Mouse (Mus musculus): ENCODE results near the gene Sys1. TPM values are rescaled to one million over a fixed set of nuclear protein-coding genes. Genes with fewer than 3 reads are reported as not detected.

The Sys1 gene
- total and polyA plus RNA-seq, 2 experiments from 2014 or later = 39.1 to 71.8 TPM

DNA sequence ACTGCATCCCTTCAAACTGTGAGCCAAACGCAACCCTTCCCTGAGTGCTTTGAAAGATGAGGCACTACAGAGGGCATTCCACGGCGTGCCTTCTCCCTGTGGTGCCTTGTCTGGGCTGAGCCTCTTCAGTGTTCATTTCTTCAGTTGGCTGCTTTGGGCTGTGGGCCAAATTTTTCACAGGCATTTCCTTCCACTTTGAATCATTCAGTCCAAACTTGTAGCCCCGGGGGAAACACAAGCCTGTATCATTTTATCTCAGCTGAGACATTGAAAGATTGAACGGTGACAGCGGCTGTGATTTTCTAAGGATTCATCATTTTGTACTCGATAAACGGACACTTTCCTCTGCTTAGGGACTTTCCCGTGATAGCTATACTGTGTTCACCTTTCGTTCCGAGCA is 59.8 kb downstream of the Sys1 start:
- 0 out of 2 replicates have a peak, but pooled peaks cover 6% of the 10 kb centered on the region for H3K9me3 ChIP-seq (replicated peaks; ENCODE audit: control insufficient read depth, low read length)
- WGBS = 76% methylated on average over 11 of the region's 11 CpGs
- ATAC-seq (ENCODE audit: insufficient read depth, low read depth) = no peak

DNA sequence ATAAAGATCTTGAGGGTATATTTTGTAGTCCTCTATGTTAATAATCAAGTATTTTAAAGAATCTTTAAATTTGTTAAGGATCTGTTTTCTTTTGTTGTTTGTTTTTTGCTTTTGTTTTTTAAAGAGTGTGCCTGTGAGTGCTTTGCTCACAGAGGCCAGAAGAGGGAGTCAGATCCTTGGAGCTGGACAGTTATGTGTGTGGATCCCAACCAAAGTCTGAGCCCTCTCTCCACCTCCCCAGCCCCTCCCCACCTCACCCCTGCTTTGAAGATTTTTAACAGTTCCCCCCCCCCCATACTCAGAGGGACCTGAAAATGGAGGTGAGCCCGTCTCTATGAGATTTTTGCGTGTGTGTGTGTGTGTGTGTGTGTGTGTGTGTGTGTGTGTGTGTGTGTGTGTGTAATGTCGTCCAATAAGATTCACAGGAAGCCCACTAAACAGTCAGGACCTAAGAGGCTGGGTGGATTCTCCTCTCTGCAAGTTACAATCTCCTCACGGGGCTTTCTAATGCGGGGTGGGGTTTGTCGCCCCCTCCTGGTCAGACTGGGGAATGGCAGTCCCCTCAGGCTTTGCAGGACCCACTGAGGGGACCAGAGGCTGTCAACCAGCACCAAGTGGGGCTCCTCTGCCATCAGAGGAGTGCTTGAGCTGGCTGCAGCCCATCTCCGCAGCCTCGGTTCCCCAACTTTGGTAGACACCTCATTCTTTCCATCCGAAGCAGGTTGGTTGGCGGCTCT is 60.9 kb downstream of the Sys1 start:
- 0 out of 2 replicates have a peak, but pooled peaks cover 6% of the 10 kb centered on the region for H3K9me3 ChIP-seq (replicated peaks; ENCODE audit: control insufficient read depth, low read length)
- ATAC-seq (ENCODE audit: insufficient read depth, low read depth) (no peak), DNase-seq (ENCODE audit: low spot score) (peak; percentile 65)
- H3K9ac ChIP-seq (replicated peaks; ENCODE audit: low read depth, low read length) = no peak overlapping the region
- peaks cover 7% of the 10 kb centered on the region; the same call in 1 of the 2 replicates for H3K27me3 ChIP-seq (ENCODE audit: control insufficient read depth, insufficient read depth, low read length)
- WGBS = 19% methylated on average over 8 of the region's 10 CpGs
- H3K4me1 ChIP-seq (ENCODE audit: control insufficient read depth, insufficient read depth) = no peaks in the 10 kb centered on the region; the same call in 1 of the 2 replicates
- H3K4me3 ChIP-seq (ENCODE audit: low read depth, low read length) = no peak overlapping the region
- H3K36me3 ChIP-seq (replicated peaks; ENCODE audit: control insufficient read depth, insufficient read depth, low read length) = no peaks in the 10 kb centered on the region
- H3K4me2 ChIP-seq (ENCODE audit: low read depth, low read length) = no peak overlapping the region
- H3K27ac ChIP-seq (ENCODE audit: low read depth) = no peak overlapping the region
- TF ChIP-seq EP300 (IDR thresholded peaks at IDR 0.05; ENCODE audit: low read depth) = no peak
- peak; percentile 76 for TF ChIP-seq CTCF (IDR thresholded peaks at IDR 0.05; ENCODE audit: low read depth)

More for the DNA sequence above, 59.8 kb downstream of the Sys1 start:
- H3K27ac ChIP-seq (ENCODE audit: low read depth) = no peak overlapping the region
- H3K27me3 ChIP-seq (ENCODE audit: control insufficient read depth, insufficient read depth, low read length) = peaks cover 7% of the 10 kb centered on the region; the same call in 1 of the 2 replicates
- no peaks in the 10 kb centered on the region for H3K36me3 ChIP-seq (replicated peaks; ENCODE audit: control insufficient read depth, insufficient read depth, low read length)
- DNase-seq (ENCODE audit: low spot score) = no peak
- no peak for TF ChIP-seq CTCF (IDR thresholded peaks at IDR 0.05; ENCODE audit: low read depth)
- no peak for TF ChIP-seq EP300 (IDR thresholded peaks at IDR 0.05; ENCODE audit: low read depth)
- no peaks in the 10 kb centered on the region; the same call in 1 of the 2 replicates for H3K4me1 ChIP-seq (ENCODE audit: control insufficient read depth, insufficient read depth)
- no peak overlapping the region for H3K4me2 ChIP-seq (ENCODE audit: low read depth, low read length)
- no peak overlapping the region for H3K9ac ChIP-seq (replicated peaks; ENCODE audit: low read depth, low read length)
- H3K4me3 ChIP-seq (ENCODE audit: low read depth, low read length) = no peak overlapping the region

DNA sequence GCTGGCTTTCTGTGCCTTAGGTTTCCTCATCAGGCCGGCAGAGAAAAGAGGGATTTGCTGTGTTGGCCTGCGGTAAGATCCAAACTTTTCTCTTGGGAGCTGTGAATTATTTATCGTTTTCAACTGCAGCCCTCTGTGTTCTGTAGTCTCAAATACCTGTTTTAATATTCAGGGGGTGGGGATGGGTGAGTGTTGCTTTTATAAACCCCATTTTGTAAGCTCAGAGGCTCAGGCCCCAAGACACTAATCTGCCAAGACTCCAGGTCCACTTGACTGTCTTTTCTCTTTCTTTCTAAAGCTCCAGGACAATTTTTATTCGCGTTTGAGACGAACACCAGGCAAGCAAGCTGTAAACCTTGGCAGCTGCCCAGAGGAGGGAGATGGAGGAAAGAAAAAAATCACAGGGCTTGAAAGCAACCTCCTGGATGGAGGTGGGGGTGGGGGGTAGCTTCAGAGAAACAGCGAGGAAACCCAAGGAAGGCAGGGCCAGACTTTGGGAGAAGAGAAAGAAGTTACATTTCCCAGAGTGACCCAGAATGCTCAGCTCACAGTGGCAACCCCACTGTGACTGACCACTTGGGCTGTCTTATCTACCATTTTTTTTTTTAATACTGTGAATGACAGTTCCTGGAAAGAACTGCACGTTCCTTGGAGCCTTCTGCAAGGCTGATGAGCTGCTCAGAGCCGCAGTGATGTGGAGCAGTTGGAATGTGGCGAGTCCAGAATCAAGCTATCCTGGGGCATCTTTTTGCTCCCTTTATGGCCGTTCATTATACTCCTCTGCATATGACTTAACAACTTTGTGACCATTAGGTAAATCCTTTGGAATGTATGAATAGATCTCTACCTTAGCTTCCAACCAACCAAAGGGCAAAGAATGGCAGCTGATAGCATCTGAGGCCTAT is 61.8 kb downstream of the Sys1 start:
- H3K9ac ChIP-seq (replicated peaks; ENCODE audit: low read depth, low read length) = no peak overlapping the region
- ATAC-seq (ENCODE audit: insufficient read depth, low read depth) = no peak
- H3K27ac ChIP-seq (ENCODE audit: low read depth) = no peak overlapping the region
- peaks cover 7% of the 10 kb centered on the region; the same call in 1 of the 2 replicates for H3K27me3 ChIP-seq (ENCODE audit: control insufficient read depth, insufficient read depth, low read length)
- H3K9me3 ChIP-seq (replicated peaks; ENCODE audit: control insufficient read depth, low read length) = 0 out of 2 replicates have a peak, but pooled peaks cover 6% of the 10 kb centered on the region
- no peak overlapping the region for H3K4me2 ChIP-seq (ENCODE audit: low read depth, low read length)
- no peak for DNase-seq (ENCODE audit: low spot score)
- H3K4me1 ChIP-seq (ENCODE audit: control insufficient read depth, insufficient read depth) = no peaks in the 10 kb centered on the region
- no peaks in the 10 kb centered on the region for H3K36me3 ChIP-seq (replicated peaks; ENCODE audit: control insufficient read depth, insufficient read depth, low read length)
- WGBS = 42% methylated on average over 11 of the region's 11 CpGs
- no peak for TF ChIP-seq CTCF (IDR thresholded peaks at IDR 0.05; ENCODE audit: low read depth)
- no peak for TF ChIP-seq EP300 (IDR thresholded peaks at IDR 0.05; ENCODE audit: low read depth)
- H3K4me3 ChIP-seq (ENCODE audit: low read depth, low read length) = no peak overlapping the region

DNA sequence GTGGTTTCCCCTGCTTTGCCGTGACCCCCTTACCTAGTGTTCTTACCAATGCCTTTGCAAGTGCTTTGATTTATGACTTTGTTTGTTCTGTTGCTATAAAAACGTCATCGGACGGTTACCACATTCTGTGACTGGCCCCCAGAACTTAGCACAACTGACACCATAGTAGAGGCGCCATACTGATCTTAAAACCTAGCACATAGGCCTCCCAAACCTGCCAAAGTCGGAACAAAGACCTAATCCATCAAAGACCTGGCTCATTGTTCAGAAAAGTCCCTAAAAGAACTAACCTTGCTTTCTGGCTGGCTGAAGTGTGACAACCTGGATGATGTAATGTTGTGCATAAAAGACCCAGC is 62.4 kb downstream of the Sys1 start:
- H3K4me1 ChIP-seq (ENCODE audit: control insufficient read depth, insufficient read depth) = no peaks in the 10 kb centered on the region
- no peak overlapping the region for H3K4me3 ChIP-seq (ENCODE audit: low read depth, low read length)
- no peak for ATAC-seq (ENCODE audit: insufficient read depth, low read depth)
- no peak overlapping the region for H3K9ac ChIP-seq (replicated peaks; ENCODE audit: low read depth, low read length)
- H3K27me3 ChIP-seq (ENCODE audit: control insufficient read depth, insufficient read depth, low read length) = peaks cover 10% of the 10 kb centered on the region; the same call in 1 of the 2 replicates
- no peak for DNase-seq (ENCODE audit: low spot score)
- H3K27ac ChIP-seq (ENCODE audit: low read depth) = no peak overlapping the region
- no peak for TF ChIP-seq EP300 (IDR thresholded peaks at IDR 0.05; ENCODE audit: low read depth)
- no peak for TF ChIP-seq CTCF (IDR thresholded peaks at IDR 0.05; ENCODE audit: low read depth)
- no peaks in the 10 kb centered on the region for H3K36me3 ChIP-seq (replicated peaks; ENCODE audit: control insufficient read depth, insufficient read depth, low read length)
- H3K9me3 ChIP-seq (replicated peaks; ENCODE audit: control insufficient read depth, low read length) = 0 out of 2 replicates have a peak, but pooled peaks cover 6% of the 10 kb centered on the region
- no peak overlapping the region for H3K4me2 ChIP-seq (ENCODE audit: low read depth, low read length)
- WGBS = 74% methylated on average over 6 of the region's 6 CpGs

DNA sequence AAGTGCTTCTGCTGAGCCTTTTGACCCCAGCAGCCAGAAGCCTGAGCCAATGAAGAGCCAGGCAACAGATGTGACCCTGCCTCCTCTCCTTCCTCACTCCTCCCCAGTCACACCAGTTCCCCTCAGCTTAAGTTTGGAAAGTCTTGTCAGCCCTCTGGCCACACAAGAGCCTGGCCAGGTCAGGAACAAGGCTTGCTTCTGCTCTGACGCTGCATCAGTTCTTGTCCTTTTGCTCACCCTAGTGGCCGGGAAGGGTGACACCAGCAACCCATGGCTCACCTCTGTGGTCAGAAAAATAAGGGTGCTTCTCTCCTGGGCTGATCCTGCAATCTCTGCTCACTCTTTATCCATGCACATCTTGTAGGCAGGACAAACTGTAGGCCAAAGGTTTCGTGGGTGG is 64.0 kb downstream of the Sys1 start:
- peak; percentile 85 for ATAC-seq (ENCODE audit: insufficient read depth, low read depth)

More for the DNA sequence above, 64.0 kb downstream of the Sys1 start:
- peak; percentile 65 for DNase-seq (ENCODE audit: low spot score)
- Histone ChIP-seq H3K27ac (ENCODE audit: low read depth) (no peak overlapping the region), H3K36me3 (replicated peaks; ENCODE audit: control insufficient read depth, insufficient read depth, low read length) (no peaks in the 10 kb centered on the region), H3K9ac (replicated peaks; ENCODE audit: low read depth, low read length) (no peak overlapping the region), H3K9me3 (replicated peaks; ENCODE audit: control insufficient read depth, low read length) (0 out of 2 replicates have a peak, but pooled peaks cover 6% of the 10 kb centered on the region), H3K4me3 (ENCODE audit: low read depth, low read length) (no peak overlapping the region), H3K4me1 (ENCODE audit: control insufficient read depth, insufficient read depth) (no peaks in the 10 kb centered on the region), H3K4me2 (ENCODE audit: low read depth, low read length) (no peak overlapping the region), H3K27me3 (ENCODE audit: control insufficient read depth, insufficient read depth, low read length) (peaks cover 10% of the 10 kb centered on the region; the same call in 1 of the 2 replicates)
- TF ChIP-seq CTCF (IDR thresholded peaks at IDR 0.05; ENCODE audit: low read depth) (peak; percentile 88), EP300 (IDR thresholded peaks at IDR 0.05; ENCODE audit: low read depth) (no peak)
- WGBS = 5% methylated on average over 3 of the region's 3 CpGs
